In genomic region chr4:134468215-134468575, GRCm38 (mm10) we compare ENCODE assay signal across 8 mouse cellular contexts. TPM values are rescaled to one million over a fixed set of nuclear protein-coding genes. Genes with fewer than 3 reads are reported as not detected.
DNase-seq lines count a peak whose midpoint lies in the region; ATAC-seq and TF ChIP-seq lines count a peak whose summit lies in the region.

Gene Stmn1, plus strand, starts transcription at chr4:134468320.

- DNase-seq in B cell, adult 2 months = peak; percentile 90 to 91
- DNase-seq in brain, adult 2 months (ENCODE audit: low read depth, low spot score) = peak; percentile 99
- peak; percentile 97 for DNase-seq in kidney, postnatal 0 days (ENCODE audit: low spot score)
- DNase-seq in liver, embryonic 11.5 days (ENCODE audit: low spot score) = peak; percentile 93
- peak; percentile 90 for DNase-seq in naive thymus-derived CD4-positive, alpha-beta T cell, adult 2 months (ENCODE audit: low read depth)

- peak within 1 kb of the TSS; percentile 93 for H3K4me2 ChIP-seq in heart, embryonic 12.5 days
- H3K4me2 ChIP-seq in kidney, postnatal 0 days (ENCODE audit: low read length) = peak within 1 kb of the TSS; percentile 98
- H3K4me2 ChIP-seq in liver, embryonic 11.5 days = peak within 1 kb of the TSS; percentile 97
- H3K4me2 ChIP-seq in stomach, embryonic 14.5 days (replicated peaks; ENCODE audit: low read depth, low read length) = peak within 1 kb of the TSS; percentile 88

- H3K27ac ChIP-seq in heart, embryonic 12.5 days (ENCODE audit: poor library complexity, severe bottlenecking) = peak within 1 kb of the TSS; percentile 91
- peak within 1 kb of the TSS; percentile 86 for H3K27ac ChIP-seq in kidney, postnatal 0 days
- peak within 1 kb of the TSS; percentile 85 for H3K27ac ChIP-seq in liver, embryonic 11.5 days (ENCODE audit: low read depth, low read length)
- peak within 1 kb of the TSS; percentile 96 for H3K27ac ChIP-seq in stomach, embryonic 14.5 days (ENCODE audit: low read length)

- TF ChIP-seq CTCF in kidney, postnatal 0 days (IDR thresholded peaks at IDR 0.05; ENCODE audit: low read depth) = no peak

- ATAC-seq in erythroblast, adult 5-6 weeks (replicated peaks; ENCODE audit: low FRiP score, poor library complexity, severe bottlenecking) = peak; percentile 90
- peak; percentile 97 for ATAC-seq in heart, embryonic 12.5 days (ENCODE audit: insufficient number of reproducible peaks, low FRiP score)
- ATAC-seq in kidney, postnatal 0 days (replicated peaks; ENCODE audit: low FRiP score, low read depth) = peak; percentile 96
- peak; percentile 93 for ATAC-seq in liver, embryonic 11.5 days (replicated peaks; ENCODE audit: low FRiP score)
- ATAC-seq in stomach, embryonic 14.5 days (ENCODE audit: insufficient number of reproducible peaks, insufficient read depth, low FRiP score, low read depth) = peak; percentile 98

- peaks cover 24% of the 10 kb centered on the region for H3K36me3 ChIP-seq in heart, embryonic 12.5 days
- peaks cover 7% of the 10 kb centered on the region; the same call in 1 of the 2 replicates for H3K36me3 ChIP-seq in kidney, postnatal 0 days (ENCODE audit: insufficient read depth, low read length)
- peaks cover 15% of the 10 kb centered on the region for H3K36me3 ChIP-seq in liver, embryonic 11.5 days (ENCODE audit: control insufficient read depth, insufficient read depth, low read length)
- H3K36me3 ChIP-seq in stomach, embryonic 14.5 days (ENCODE audit: control insufficient read depth, insufficient read depth, low read length) = peaks cover 25% of the 10 kb centered on the region

- H3K27me3 ChIP-seq in heart, embryonic 12.5 days (replicated peaks) = no peaks in the 10 kb centered on the region
- H3K27me3 ChIP-seq in kidney, postnatal 0 days (ENCODE audit: insufficient read depth, low read length) = no peaks in the 10 kb centered on the region
- H3K27me3 ChIP-seq in liver, embryonic 11.5 days (replicated peaks; ENCODE audit: control insufficient read depth, insufficient read depth, low read length) = no peaks in the 10 kb centered on the region
- no peaks in the 10 kb centered on the region for H3K27me3 ChIP-seq in stomach, embryonic 14.5 days (ENCODE audit: control insufficient read depth, insufficient read depth, low read length)

- under 1% methylated on average over 30 of the region's 31 CpGs for WGBS in heart, embryonic 12.5 days
- under 1% methylated on average over 31 of the region's 31 CpGs for WGBS in kidney, postnatal 0 days
- 0% methylated on average over 31 of the region's 31 CpGs for WGBS in liver, embryonic 11.5 days
- under 1% methylated on average over 31 of the region's 31 CpGs for WGBS in stomach, embryonic 14.5 days

- H3K9me3 ChIP-seq in heart, embryonic 12.5 days (replicated peaks) = 0 out of 2 replicates have a peak, but pooled peaks cover 3% of the 10 kb centered on the region
- H3K9me3 ChIP-seq in kidney, postnatal 0 days (replicated peaks; ENCODE audit: low read length) = no peaks in the 10 kb centered on the region
- H3K9me3 ChIP-seq in liver, embryonic 11.5 days (ENCODE audit: control insufficient read depth, low read length) = no peaks in the 10 kb centered on the region
- H3K9me3 ChIP-seq in stomach, embryonic 14.5 days (ENCODE audit: control insufficient read depth, low read depth, low read length) = no peaks in the 10 kb centered on the region

- H3K9ac ChIP-seq in heart, embryonic 12.5 days = peak within 1 kb of the TSS; percentile 95
- peak within 1 kb of the TSS; percentile 81 for H3K9ac ChIP-seq in kidney, postnatal 0 days (ENCODE audit: low read depth, low read length)
- peak within 1 kb of the TSS; percentile 96 for H3K9ac ChIP-seq in liver, embryonic 11.5 days (ENCODE audit: low read depth, low read length)
- H3K9ac ChIP-seq in stomach, embryonic 14.5 days (replicated peaks; ENCODE audit: low read depth, low read length) = peak within 1 kb of the TSS; percentile 94

- peak within 1 kb of the TSS; percentile 84 for H3K4me3 ChIP-seq in heart, embryonic 12.5 days
- peak within 1 kb of the TSS; percentile 76 for H3K4me3 ChIP-seq in kidney, postnatal 0 days (replicated peaks; ENCODE audit: low read depth, low read length)
- H3K4me3 ChIP-seq in liver, embryonic 11.5 days (ENCODE audit: low read depth, low read length) = peak within 1 kb of the TSS; percentile 84
- H3K4me3 ChIP-seq in stomach, embryonic 14.5 days (ENCODE audit: low read depth, low read length) = peak within 1 kb of the TSS; percentile 94

- peaks cover 19% of the 10 kb centered on the region for H3K4me1 ChIP-seq in heart, embryonic 12.5 days (replicated peaks)
- peaks cover 9% of the 10 kb centered on the region; the same call in 1 of the 2 replicates for H3K4me1 ChIP-seq in kidney, postnatal 0 days (replicated peaks; ENCODE audit: insufficient read depth, low read length)
- peaks cover 10% of the 10 kb centered on the region for H3K4me1 ChIP-seq in liver, embryonic 11.5 days (replicated peaks; ENCODE audit: control insufficient read depth, insufficient read depth, low read length)
- H3K4me1 ChIP-seq in stomach, embryonic 14.5 days (ENCODE audit: control insufficient read depth, insufficient read depth, low read length) = peaks cover 2% of the 10 kb centered on the region; the same call in 1 of the 2 replicates

RNA-seq across cellular contexts. Expression of gene Stmn1, which starts in this region (rescaled TPM):
- total RNA-seq in erythroblast, adult 5-6 weeks (2015; ENCODE audit: low replicate concordance) = 207 and 212 TPM in 2 replicates
- total RNA-seq in erythroblast, adult 5-6 weeks (2017; ENCODE audit: low replicate concordance) = 201 and 236 TPM in 2 replicates
- polyA plus RNA-seq in heart, embryonic 12.5 days (2016; fragmentation: Nextera tagmentation; extraction: Ambion mirVana) = 924 and 950 TPM in 2 replicates
- polyA plus RNA-seq in kidney, postnatal 0 days (2015; fragmentation: Nextera tagmentation; extraction: Ambion mirVana) = 926 and 1,019 TPM in 2 replicates
- polyA plus RNA-seq in liver, embryonic 11.5 days (2014; fragmentation: Nextera tagmentation; extraction: Ambion mirVana) = 896 and 908 TPM in 2 replicates
- 1,523 and 1,653 TPM in 2 replicates for polyA plus RNA-seq in stomach, embryonic 14.5 days (2014; fragmentation: Nextera tagmentation; extraction: Ambion mirVana)

Comparison
In these comparisons a context has a peak if more than half of its experiments do, and no peak if none do; other contexts are left out.
1. Peak in every context shown above with its lines: DNase-seq, ATAC-seq, H3K4me3 ChIP-seq and H3K27ac ChIP-seq.